Mouse (Mus musculus) spleen, adult 2 months (tissue): ENCODE data around the gene Cuta.

Experiments used
- CTCF ChIP-seq: fragments of 200-500 bp; IDR thresholded peaks from 2 replicates; pipeline ENCODE4 v1.5.1; 2011; ENCODE audit warnings: mild to moderate bottlenecking, inconsistent platforms; ENCODE audit not compliant: insufficient read depth, insufficient read length, insufficient replicate concordance; ENCODE audit errors: extremely low read depth
- POLR2A ChIP-seq: fragments of 200-500 bp; IDR thresholded peaks from 2 replicates; pipeline ENCODE4 v1.6.1; 2011; ENCODE audit warnings: low read depth, low read length, inconsistent platforms

- TF ChIP-seq POLR2A (no peak), CTCF (no peak)
Observed at GRCm38 (mm10) chr17:26949866-26950265, 10.5 kb upstream of the Cuta start.
